Mouse (Mus musculus) limb, embryonic 11.5 days (tissue): ENCODE data around the gene Ascl3. TPM values are rescaled to one million over a fixed set of nuclear protein-coding genes. Genes with fewer than 3 reads are reported as not detected.
A peak's percentile ranks its signal among the peaks of the same experiment; 100 is the strongest.

ENCODE experiments used
- ATAC-seq: fragments of 200-750 bp; cut with Nextera tagmentation; 2 replicates; pipeline ENCODE4 v1.8.0; 2017; ENCODE audit warnings: low read depth; ENCODE audit not compliant: insufficient number of reproducible peaks, low FRiP score, low TSS enrichment
- DNase-seq: peaks from one replicate; pipeline ENCODE4 v3.0.0-alpha.2; 2015; ENCODE audit warnings: low spot score
- H3K27ac ChIP-seq: fragments of 300-500 bp; sonication (generic); replicated peaks from 2 replicates; pipeline ENCODE4 v1.5.1; 2014; ENCODE audit warnings: low read depth, mild to moderate bottlenecking, low read length
- H3K27me3 ChIP-seq: fragments of 300-500 bp; sonication (generic); 2 replicates; pipeline ENCODE4 v1.6.1; 2014; ENCODE audit warnings: mild to moderate bottlenecking, low read length, mixed read lengths; ENCODE audit not compliant: control insufficient read depth, insufficient read depth
- H3K36me3 ChIP-seq: fragments of 300-500 bp; sonication (generic); 2 replicates; pipeline ENCODE4 v1.6.1; 2014; ENCODE audit warnings: mild to moderate bottlenecking, low read length, moderate library complexity, mixed read lengths; ENCODE audit not compliant: control insufficient read depth, insufficient read depth
- H3K4me1 ChIP-seq: fragments of 300-500 bp; sonication (generic); 2 replicates; pipeline ENCODE4 v1.6.1; 2014; ENCODE audit warnings: low read length, mixed read lengths; ENCODE audit not compliant: control insufficient read depth, insufficient read depth
- H3K4me2 ChIP-seq: fragments of 300-500 bp; sonication (generic); 2 replicates; pipeline ENCODE4 v1.6.1; 2014; ENCODE audit warnings: low read depth, mild to moderate bottlenecking, moderate library complexity; ENCODE audit not compliant: severe bottlenecking
- H3K4me3 ChIP-seq: fragments of 300-500 bp; sonication (generic); 2 replicates; pipeline ENCODE4 v1.5.1; 2014; ENCODE audit warnings: low read depth, low read length
- H3K9ac ChIP-seq: fragments of 300-500 bp; sonication (generic); 2 replicates; pipeline ENCODE4 v1.6.1; 2014; ENCODE audit warnings: mild to moderate bottlenecking, low read length
- H3K9me3 ChIP-seq: fragments of 300-500 bp; sonication (generic); 2 replicates; pipeline ENCODE4 v1.6.1; 2016; ENCODE audit warnings: low read length; ENCODE audit not compliant: control insufficient read depth
- WGBS: fragments of 180-500 bp; shearing (Covaris S2); extraction: QIAGEN DNeasy Blood & Tissue Kit; methylation state at CpG from one replicate; pipeline ENCODE4 v1.1.7; 2014; 5-methylcytosine and 5-hydroxymethylcytosine counted together
- polyA plus RNA-seq: library from polyadenylated mRNA; unstranded; fragments of >200 nt; fragmentation: Nextera tagmentation; extraction: Ambion mirVana; gene quantifications from 2 replicates; pipeline ENCODE4 v1.2.1, GENCODE M21; 2014

Ascl3 gene
- not detected in 2 replicates for polyA plus RNA-seq

- no peaks in the 10 kb centered on the region; the same call in 1 of the 2 replicates for H3K36me3 ChIP-seq
Observed at GRCm38 (mm10) chr7:109731626-109732025, at the start of gene Ascl3. Gene Ascl3, minus strand, starts transcription at chr7:109731726.

DNA sequence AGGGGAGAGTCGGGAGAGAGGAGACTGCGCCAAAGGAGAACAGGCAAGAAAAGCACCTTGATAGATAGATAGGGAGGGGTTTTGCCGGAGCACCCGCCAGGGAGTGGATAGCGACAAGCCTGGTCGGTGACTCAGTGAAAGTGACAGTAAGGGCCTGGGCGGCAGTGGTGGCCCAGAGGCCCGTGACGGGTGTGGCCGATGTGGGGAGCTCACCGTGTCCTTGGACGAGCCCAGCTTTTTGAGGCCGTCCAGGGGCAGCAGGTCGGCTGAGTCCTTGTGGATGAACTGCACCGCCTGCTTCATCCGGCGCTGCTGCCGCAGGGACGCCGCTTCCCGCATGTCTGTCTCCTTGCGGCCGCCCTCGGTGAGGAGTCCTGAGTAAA lies 49.6 kb upstream of the Ascl3 start:
- Histone ChIP-seq H3K4me3 (peak overlapping the region; percentile 46), H3K36me3 (no peaks in the 10 kb centered on the region), H3K9me3 (no peaks in the 10 kb centered on the region), H3K27ac (no peak overlapping the region), H3K4me2 (peak overlapping the region; percentile 94), H3K9ac (peak overlapping the region; percentile 17; the same call in 1 of the 2 replicates), H3K4me1 (0 out of 2 replicates have a peak, but pooled peaks cover 7% of the 10 kb centered on the region), H3K27me3 (peaks cover 39% of the 10 kb centered on the region)
- DNase-seq (no peak), ATAC-seq (peak; percentile 56; the same call in 1 of the 2 replicates)
- WGBS: 2% methylated on average over 24 of the region's 24 CpGs

More at GRCm38 (mm10) chr7:109731626-109732025, at the start of gene Ascl3:
- Histone ChIP-seq H3K27ac (no peak within 1 kb of the TSS), H3K4me1 (no peaks in the 10 kb centered on the region), H3K9me3 (no peaks in the 10 kb centered on the region), H3K9ac (no peak within 1 kb of the TSS), H3K27me3 (no peaks in the 10 kb centered on the region), H3K4me3 (no peak within 1 kb of the TSS), H3K4me2 (no peak within 1 kb of the TSS)
- no peak for DNase-seq
- ATAC-seq: no peak
- 89% methylated on average over 5 of the region's 5 CpGs for WGBS

DNA sequence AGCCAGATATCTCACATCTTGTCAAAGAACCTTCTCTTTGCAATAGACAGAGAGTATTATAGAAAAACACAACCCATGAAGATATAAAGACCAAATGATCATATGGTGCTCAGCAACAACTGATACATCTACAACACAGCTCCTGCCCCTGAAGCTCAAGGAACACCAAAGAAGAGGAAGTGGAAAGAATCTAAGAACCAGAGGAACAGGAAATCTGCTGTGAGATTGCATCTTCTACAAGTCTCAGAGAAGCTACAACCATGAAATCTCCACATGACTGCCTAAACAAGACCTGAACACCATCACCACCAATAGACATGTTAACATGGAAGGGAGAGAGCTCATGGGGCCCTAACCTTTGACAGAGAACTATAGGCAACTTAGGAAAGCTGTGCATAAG lies 40.7 kb upstream of the Ascl3 start:
- ATAC-seq (no peak), DNase-seq (no peak)
- H3K9me3 ChIP-seq: no peaks in the 10 kb centered on the region

DNA sequence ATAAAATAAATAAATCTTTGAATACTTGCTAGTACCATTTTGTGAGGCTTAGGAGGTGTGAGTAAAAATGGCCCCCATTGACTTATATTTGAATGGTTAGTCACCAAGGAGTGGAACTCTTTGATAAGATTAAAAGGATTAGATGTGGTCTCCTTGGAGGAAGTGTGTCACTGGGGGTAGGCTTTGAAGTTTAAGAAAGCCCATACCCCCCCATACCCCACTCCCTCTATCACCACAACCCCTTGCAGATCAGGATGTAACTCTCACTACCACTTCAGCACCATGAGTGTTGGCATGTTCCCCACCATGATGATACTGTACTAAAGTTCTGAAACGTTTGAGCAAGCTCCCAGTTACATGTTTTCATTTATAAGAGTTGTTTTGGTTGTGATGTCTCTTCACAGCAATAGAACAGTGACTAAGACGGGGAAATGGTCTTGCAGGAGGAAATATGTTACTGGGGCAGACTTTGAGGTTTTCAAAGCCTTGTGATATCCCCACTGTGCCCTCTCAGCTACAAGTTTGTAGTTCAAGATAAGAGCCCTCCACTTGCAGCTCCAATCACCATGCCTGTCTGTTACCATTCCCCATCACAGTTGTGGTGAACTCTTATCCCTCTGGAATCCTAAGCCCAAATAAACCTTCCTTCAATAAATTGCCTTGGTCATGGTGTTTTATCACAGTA lies 37.3 kb upstream of the Ascl3 start:
- ATAC-seq (no peak), DNase-seq (no peak)
- Histone ChIP-seq H3K27me3 (no peaks in the 10 kb centered on the region), H3K9ac (no peak overlapping the region), H3K27ac (no peak overlapping the region), H3K4me3 (no peak overlapping the region), H3K9me3 (no peaks in the 10 kb centered on the region), H3K36me3 (no peaks in the 10 kb centered on the region), H3K4me2 (no peak overlapping the region), H3K4me1 (no peaks in the 10 kb centered on the region)
- 67% methylated on average over 2 of the region's 2 CpGs for WGBS

More for the DNA sequence above, 40.7 kb upstream of the Ascl3 start:
- Histone ChIP-seq H3K4me3 (no peak overlapping the region), H3K9ac (no peak overlapping the region), H3K4me2 (no peak overlapping the region), H3K27me3 (no peaks in the 10 kb centered on the region), H3K36me3 (no peaks in the 10 kb centered on the region), H3K27ac (no peak overlapping the region), H3K4me1 (no peaks in the 10 kb centered on the region)

DNA sequence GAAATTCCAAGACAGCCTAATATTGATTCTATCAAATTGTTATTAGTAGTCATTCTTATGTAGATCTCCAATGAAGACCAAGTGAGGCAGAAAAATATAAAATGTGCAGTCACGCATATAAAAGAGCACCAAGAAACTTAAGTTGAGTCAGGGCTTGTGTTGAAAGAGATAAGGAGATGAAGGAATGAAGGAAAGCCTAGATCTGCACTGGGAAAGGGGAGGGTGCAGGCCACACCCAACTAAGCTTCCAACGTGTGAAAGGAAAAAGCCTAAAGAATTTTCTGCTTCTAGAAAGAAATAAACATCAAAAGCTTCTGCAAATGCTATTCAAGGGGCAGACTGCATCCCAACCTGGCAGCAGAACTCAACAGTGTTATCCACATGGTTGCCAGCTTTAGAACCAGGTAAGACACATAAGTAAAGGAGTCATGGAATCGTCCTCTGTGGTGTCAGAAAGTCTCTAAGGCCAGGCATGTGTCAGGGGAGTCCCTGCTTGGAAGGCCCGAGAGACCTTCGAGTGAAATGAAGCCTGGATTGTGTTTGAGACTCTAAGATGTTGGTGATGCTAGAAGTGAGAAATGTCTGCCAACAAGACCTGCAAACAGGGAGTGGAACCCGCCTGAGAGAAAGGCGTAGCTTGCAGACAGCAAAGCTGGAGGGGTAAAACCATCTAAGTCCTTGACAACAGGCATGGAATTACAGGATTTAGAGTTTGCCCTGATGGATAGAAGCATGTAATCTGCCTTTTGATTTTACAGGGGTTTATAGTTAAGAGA lies 36.2 kb upstream of the Ascl3 start:
- Histone ChIP-seq H3K4me2 (no peak overlapping the region), H3K27ac (no peak overlapping the region), H3K27me3 (no peaks in the 10 kb centered on the region), H3K4me3 (no peak overlapping the region), H3K36me3 (no peaks in the 10 kb centered on the region), H3K9me3 (no peaks in the 10 kb centered on the region), H3K9ac (no peak overlapping the region), H3K4me1 (no peaks in the 10 kb centered on the region)
- DNase-seq (no peak), ATAC-seq (no peak)
- WGBS: 81% methylated on average over 7 of the region's 7 CpGs

DNA sequence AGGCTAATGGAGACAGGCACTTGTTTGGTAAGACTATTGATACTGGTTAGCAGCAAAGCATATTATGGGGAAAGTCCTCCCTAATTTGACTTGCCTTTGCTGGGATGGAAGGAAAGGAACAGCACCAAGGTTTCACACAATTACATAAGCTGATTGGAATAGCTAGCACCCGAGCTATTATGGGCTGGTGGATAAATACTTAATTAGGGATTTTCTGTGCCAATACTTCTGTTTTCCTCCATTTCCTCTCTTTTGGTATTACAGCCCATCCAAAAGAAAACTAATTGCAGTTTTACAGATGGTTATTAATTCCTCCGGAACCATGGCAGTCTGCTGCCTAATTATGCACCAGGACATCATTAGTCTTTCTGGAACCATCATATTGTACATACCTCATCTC lies 32.5 kb upstream of the Ascl3 start:
- Histone ChIP-seq H3K4me2 (no peak overlapping the region), H3K36me3 (no peaks in the 10 kb centered on the region), H3K27ac (no peak overlapping the region), H3K9me3 (no peaks in the 10 kb centered on the region), H3K4me1 (no peaks in the 10 kb centered on the region), H3K27me3 (no peaks in the 10 kb centered on the region), H3K4me3 (no peak overlapping the region), H3K9ac (no peak overlapping the region)
- WGBS: 56% methylated on average over 2 of the region's 2 CpGs
- DNase-seq: no peak
- ATAC-seq: no peak

- Histone ChIP-seq H3K9ac (no peak overlapping the region), H3K4me2 (no peak overlapping the region), H3K27me3 (no peaks in the 10 kb centered on the region), H3K36me3 (no peaks in the 10 kb centered on the region), H3K4me3 (no peak overlapping the region), H3K27ac (no peak overlapping the region), H3K9me3 (no peaks in the 10 kb centered on the region), H3K4me1 (0 out of 2 replicates have a peak, but pooled peaks cover 3% of the 10 kb centered on the region)
- DNase-seq: no peak
- ATAC-seq: no peak
- WGBS: 89% methylated on average over 3 of the region's 3 CpGs
Observed at GRCm38 (mm10) chr7:109756291-109756690, 24.8 kb upstream of the Ascl3 start.

DNA sequence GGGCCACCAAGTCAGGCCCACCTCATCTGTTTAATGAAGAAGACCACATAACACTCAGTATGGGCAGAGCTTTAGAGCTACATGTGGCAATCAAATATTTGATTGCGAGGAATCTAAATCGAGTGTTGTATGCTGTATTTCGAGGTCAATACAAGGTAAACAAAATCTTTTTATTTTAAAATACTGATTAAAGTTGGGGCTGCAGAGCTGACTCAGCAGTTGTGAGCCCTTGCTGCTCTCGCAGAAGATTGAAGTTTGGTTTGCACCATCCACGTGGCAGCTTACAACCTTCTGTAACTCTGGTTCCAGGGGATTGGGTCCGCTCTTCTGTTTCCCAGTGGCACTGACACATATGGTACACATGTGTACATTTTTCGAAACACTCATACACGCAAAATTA lies 22.5 kb upstream of the Ascl3 start:
- 0 out of 2 replicates have a peak, but pooled peaks cover 3% of the 10 kb centered on the region for H3K4me1 ChIP-seq
- no peak for ATAC-seq
- H3K4me3 ChIP-seq: no peak overlapping the region
- H3K9ac ChIP-seq: no peak overlapping the region
- H3K9me3 ChIP-seq: no peaks in the 10 kb centered on the region
- no peaks in the 10 kb centered on the region for H3K36me3 ChIP-seq
- no peaks in the 10 kb centered on the region for H3K27me3 ChIP-seq
- no peak overlapping the region for H3K4me2 ChIP-seq
- DNase-seq: no peak
- H3K27ac ChIP-seq: no peak overlapping the region
- WGBS: 90% methylated on average over 8 of the region's 8 CpGs
